Mouse (Mus musculus) adipocyte (in vitro differentiated cells): ENCODE data around the gene Six3.

ENCODE experiments used
- DNase-seq: peaks from one replicate; pipeline ENCODE4 v3.0.0-alpha.2; 2016; ENCODE audit warnings: low spot score

The Six3 gene

GRCm38 (mm10) chr17:85626091-85626860 lies 12.9 kb downstream of the Six3 start:
- DNase-seq: no peak

GRCm38 (mm10) chr17:85627751-85628150 lies 14.3 kb downstream of the Six3 start:
- DNase-seq: no peak

DNA sequence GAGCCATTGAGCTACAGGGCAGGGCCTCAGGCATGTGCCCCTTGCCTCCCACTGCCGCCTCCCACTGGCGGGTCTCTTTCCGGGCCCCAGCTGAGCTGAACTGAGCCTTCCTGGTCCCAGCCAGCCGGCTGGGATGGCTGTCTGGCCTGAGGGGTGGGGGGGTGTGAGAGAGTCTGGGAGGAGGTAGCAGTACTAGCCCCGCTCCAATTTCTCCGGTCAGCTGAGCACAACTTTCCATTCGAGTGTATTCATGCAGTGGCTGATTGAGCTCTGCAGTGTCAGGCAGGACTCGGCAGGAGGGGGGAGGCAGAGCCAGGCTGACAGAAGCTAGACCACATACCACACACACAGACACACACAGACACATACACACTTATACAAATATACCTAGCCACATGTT lies 15.4 kb downstream of the Six3 start:
- DNase-seq: no peak

DNA sequence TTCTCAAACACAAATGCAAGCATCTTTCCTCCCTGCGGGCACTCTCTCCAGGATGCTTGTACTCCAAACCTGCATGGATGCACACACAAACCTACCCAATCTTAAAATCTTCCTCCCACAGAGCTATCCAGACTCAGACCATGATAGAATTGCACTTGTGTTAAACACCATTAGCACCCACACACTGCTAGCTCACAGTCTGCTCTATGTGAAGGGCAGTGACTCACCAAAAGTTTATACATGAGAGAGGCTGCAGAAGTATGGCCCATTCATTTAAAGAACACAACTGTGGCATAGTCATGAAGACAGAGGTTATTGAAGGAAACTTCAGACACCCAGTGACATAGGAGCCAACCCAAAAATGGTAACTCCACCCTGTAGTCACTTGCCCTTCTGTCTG lies 16.0 kb downstream of the Six3 start:
- no peak for DNase-seq

DNA sequence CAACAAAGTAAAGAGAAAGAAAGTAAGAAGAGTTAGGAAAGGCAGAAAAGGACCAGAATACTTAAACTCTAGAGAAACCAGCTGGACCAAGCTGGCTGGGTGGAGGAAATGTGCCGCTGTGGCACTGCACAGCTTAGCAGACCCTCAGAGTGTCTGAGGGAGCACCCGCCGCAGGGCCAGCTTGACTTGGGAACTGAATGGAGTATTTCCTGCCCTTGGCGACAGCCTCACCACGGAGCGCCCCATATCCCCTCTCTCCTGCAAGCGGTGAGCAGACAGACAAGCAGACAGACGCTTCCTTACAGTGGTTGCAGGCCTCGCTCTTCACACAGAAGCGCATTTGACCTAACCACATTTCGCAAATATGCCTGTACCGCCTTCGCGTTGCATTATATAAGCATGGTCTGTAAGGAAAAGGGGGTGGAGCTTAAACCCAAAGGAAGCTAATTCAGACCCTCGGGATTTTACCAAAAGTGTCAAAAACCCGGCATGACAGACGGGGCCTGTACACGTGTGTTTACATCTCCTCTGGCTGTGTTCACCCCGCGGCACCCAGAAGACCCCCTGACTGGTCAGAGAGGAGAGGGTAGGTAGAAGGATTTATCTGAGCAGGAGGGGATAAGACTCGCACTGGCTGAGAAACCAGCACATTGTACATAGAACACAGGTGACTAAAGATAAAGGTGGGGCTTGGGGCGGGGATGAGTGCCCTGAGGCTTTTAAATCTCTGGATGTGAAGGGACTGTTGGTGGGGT lies 17.1 kb downstream of the Six3 start:
- DNase-seq: no peak

DNA sequence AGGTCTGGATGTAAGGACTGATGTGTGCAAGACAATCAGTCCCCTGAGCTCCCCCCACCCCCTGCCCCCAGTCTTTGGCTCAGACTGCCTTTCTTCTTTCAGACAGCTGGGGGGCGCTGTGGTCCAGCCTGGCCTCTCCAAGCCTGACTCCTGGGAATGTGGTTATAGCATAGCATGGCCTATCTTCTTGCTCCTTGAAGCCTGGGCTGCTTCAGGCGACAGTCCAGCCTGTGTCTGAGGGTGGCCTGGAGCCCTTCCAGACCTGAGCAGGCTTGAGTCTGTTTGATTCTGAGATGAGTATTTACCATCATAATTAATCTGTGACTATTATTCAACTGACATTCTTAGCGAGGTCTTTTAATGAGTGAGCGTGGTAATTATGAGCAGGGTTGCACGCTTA lies 17.7 kb downstream of the Six3 start:
- no peak for DNase-seq

GRCm38 (mm10) chr17:85633619-85634018 lies 20.2 kb downstream of the Six3 start:
- DNase-seq: peak; percentile 84

DNA sequence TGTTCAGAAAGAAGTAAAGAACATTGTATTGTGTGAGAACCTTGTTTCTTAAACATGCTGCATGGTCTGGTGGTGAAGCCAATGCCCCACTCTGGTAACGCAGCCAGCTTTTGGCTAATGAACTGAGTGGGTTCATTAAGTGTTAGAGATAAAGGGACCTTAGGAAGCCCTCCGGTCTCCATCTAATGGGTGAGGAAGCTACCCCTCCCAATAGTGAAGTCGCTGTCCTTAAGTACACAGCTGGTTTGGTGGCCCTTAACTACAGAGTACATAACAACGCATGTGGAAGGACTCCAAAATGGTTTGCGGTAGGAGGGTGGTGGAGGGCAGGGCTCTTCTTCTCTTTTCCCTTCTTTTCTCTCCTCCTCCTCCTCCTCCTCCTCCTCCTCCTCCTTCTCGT lies 24.5 kb downstream of the Six3 start:
- DNase-seq: no peak

GRCm38 (mm10) chr17:85645312-85645711 lies 31.9 kb downstream of the Six3 start:
- no peak for DNase-seq

DNA sequence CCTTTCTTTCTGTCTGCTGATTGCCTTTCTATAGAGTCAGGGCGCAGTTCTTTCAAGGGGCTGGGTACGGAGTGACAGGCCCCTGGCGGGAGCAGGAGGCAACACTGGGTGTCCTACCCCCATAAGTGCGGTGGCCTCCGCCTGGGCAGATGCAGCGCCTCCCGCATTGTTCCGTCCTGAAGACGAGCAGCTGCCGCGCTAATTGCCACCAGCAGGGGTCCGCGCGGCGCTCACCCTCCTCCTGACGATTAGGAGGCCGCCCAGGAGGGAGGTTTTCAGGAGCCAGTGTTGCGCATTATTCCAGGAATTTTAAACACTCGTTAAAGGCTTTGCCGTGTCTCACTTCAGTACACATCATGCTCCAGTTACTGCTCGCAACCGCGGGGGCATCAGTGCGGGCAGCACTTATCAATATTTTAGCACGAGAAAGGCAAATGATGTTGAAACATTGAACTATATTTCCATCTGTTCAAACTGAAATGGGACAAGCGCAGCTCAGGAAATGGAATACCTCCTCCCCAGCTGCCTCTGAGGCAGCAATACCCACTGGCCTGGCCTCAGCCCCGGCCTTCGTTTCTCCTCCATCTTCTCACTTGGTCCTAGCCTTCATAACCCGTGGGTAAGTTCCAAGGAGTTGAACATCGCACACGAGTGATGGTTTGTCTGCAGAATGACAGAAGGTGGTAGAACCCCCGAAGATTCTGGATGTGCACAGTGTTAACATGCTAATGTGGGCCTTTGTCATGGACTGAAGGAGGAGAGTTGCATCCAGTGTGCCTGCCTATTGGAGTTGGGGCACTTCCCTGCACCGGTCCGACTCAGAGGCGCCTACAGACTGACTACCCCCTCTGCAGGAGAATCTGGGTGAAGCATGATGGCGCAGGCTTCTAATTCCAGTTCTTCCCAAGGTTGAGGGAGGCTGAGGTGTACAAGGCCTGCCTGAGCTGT lies 32.6 kb downstream of the Six3 start:
- DNase-seq: no peak

- DNase-seq: no peak
Observed at GRCm38 (mm10) chr17:85660016-85660415, 46.6 kb downstream of the Six3 start.

GRCm38 (mm10) chr17:85661521-85661920 lies 48.1 kb downstream of the Six3 start:
- DNase-seq: no peak

- no peak for DNase-seq
Observed at GRCm38 (mm10) chr17:85664202-85664601, 50.8 kb downstream of the Six3 start.

- peak; percentile 81 for DNase-seq
Observed at GRCm38 (mm10) chr17:85664618-85665320, 51.4 kb downstream of the Six3 start.
